Mouse (Mus musculus) colon, adult 2 months (tissue): ENCODE results near the gene Fnbp4. TPM values are rescaled to one million over a fixed set of nuclear protein-coding genes. Genes with fewer than 3 reads are reported as not detected.

Experiments used
- polyA plus RNA-seq: library from polyadenylated mRNA; depleted of rRNA; stranded (reverse); fragments of >200 nt; gene quantifications from 2 replicates; pipeline ENCODE4 v1.2.3, GENCODE M21; 2012; rRNA removed

Fnbp4 gene
- polyA plus RNA-seq: 19.5 and 22.1 TPM in 2 replicates

DNA sequence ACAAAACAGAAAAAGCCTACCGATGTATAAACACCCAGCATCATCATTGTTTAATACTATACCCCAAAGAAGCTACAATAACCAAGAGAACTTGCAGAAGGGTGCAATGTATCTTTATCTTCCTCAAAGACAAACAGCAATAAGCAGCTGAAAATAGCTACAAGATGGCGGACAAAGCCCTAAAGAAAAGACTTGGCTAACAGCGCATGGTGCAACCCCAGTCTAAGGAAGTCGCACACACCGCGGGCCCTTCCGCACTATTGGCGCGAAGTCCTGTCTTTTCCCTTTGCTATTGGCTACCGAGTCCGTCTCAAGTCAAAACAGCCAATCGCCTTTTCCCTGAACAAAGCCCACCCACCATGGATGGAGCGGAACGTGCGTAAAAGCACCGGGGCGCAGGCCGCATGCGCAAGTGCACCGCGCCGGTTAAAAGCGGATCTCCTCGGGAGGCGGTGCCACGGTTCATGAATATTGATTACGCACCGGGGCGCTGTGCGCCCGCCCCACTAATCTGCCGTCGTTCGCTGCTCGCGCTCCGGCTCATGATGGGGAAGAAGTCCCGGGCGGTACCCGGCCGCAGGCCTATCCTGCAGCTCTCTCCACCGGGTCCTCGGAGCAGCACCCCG is at the start of gene Fnbp4:
Fnbp4 (plus strand) TSS at position 318 of the 626 bp plus-strand sequence.

DNA sequence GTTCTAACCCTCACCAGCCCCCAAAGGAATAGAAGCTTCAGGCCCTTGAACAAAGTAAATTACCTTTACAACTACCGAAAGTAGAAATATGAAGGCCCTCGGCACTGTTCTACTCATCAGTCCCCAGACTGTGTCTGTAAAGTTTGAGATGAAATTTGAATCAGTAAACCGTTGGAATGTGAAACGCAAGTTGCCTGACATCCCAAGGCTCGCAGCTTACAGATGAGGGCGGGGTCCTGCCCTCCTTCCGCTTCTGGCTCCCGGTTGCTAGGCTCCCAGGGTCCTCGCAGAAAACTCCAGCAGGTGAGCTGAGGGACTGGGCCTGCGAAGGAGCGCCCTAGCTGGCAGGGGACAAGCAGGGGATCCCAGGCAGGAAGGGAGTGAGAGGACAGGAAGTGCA is 37.3 kb downstream of the Fnbp4 start, which contains the start of gene Agbl2:
Agbl2 (plus strand) TSS at position 270 of the 400 bp plus-strand sequence.

Other genes starting within 250 kb of the Fnbp4 start
- 17.0 and 17.7 TPM in 2 replicates for gene Ptprj, start 164.7 kb upstream of the Fnbp4 start, polyA plus RNA-seq
- 3.4 and 5.1 TPM in 2 replicates for gene Nup160, start 68.2 kb upstream of the Fnbp4 start, polyA plus RNA-seq
- 1.1 and 2.0 TPM in 2 replicates for gene Agbl2, start 37.4 kb downstream of the Fnbp4 start, polyA plus RNA-seq
- 47.7 and 64.4 TPM in 2 replicates for gene Mtch2, start 101.8 kb downstream of the Fnbp4 start, polyA plus RNA-seq
- 7.9 and 10.7 TPM in 2 replicates for gene C1qtnf4, start 140.5 kb downstream of the Fnbp4 start, polyA plus RNA-seq
- gene Kbtbd4, start 159.4 kb downstream of the Fnbp4 start, polyA plus RNA-seq: 10.0 and 11.1 TPM in 2 replicates
- gene Ndufs3, start 159.5 kb downstream of the Fnbp4 start, polyA plus RNA-seq: 128 and 136 TPM in 2 replicates
- 36.7 and 43.2 TPM in 2 replicates for gene Celf1, start 195.0 kb downstream of the Fnbp4 start, polyA plus RNA-seq